Mouse (Mus musculus): Measurements from ENCODE around the gene Pkn2. TPM values are rescaled to one million over a fixed set of nuclear protein-coding genes. Genes with fewer than 3 reads are reported as not detected.

The Pkn2 gene
- polyA plus RNA-seq, 1 experiment from 2014 or later: 14.3 TPM

- no peak overlapping the region for H3K4me3 ChIP-seq (ENCODE audit: inconsistent target)
- no peak overlapping the region for H3K27ac ChIP-seq
- no peaks in the 10 kb centered on the region for H3K79me2 ChIP-seq (ENCODE audit: inconsistent target)
- 96% methylated on average over 2 of the region's 2 CpGs for WGBS (ENCODE audit: missing documents)
- H3K36me3 ChIP-seq (ENCODE audit: inconsistent target): peaks cover 41% of the 10 kb centered on the region
Measured at GRCm38 (mm10) chr3:142786423-142787072, 95.3 kb downstream of the Pkn2 start.

- Histone ChIP-seq H3K27ac (no peak overlapping the region), H3K4me3 (ENCODE audit: inconsistent target) (no peak overlapping the region), H3K79me2 (ENCODE audit: inconsistent target) (peaks cover 56% of the 10 kb centered on the region), H3K36me3 (ENCODE audit: inconsistent target) (peaks cover 92% of the 10 kb centered on the region)
- WGBS (ENCODE audit: missing documents): 85% methylated on average over 3 of the region's 3 CpGs
Measured at GRCm38 (mm10) chr3:142777227-142777626, 104.6 kb downstream of the Pkn2 start.

- no peak overlapping the region for H3K27ac ChIP-seq
- H3K79me2 ChIP-seq (ENCODE audit: inconsistent target): peaks cover 92% of the 10 kb centered on the region
- 90% methylated on average over 4 of the region's 4 CpGs for WGBS (ENCODE audit: missing documents)
- H3K4me3 ChIP-seq (ENCODE audit: inconsistent target): no peak overlapping the region
- peaks cover 70% of the 10 kb centered on the region; the same call in 1 of the 2 replicates for H3K36me3 ChIP-seq (ENCODE audit: inconsistent target)
Measured at GRCm38 (mm10) chr3:142773538-142774191, 108.1 kb downstream of the Pkn2 start.

GRCm38 (mm10) chr3:142770518-142770917, 111.3 kb downstream of the Pkn2 start:
- H3K79me2 ChIP-seq (ENCODE audit: inconsistent target): peaks cover 100% of the 10 kb centered on the region
- no peak overlapping the region for H3K27ac ChIP-seq
- H3K36me3 ChIP-seq (ENCODE audit: inconsistent target): peaks cover 44% of the 10 kb centered on the region; the same call in 1 of the 2 replicates
- no peak overlapping the region for H3K4me3 ChIP-seq (ENCODE audit: inconsistent target)
- WGBS (ENCODE audit: missing documents): 45% methylated on average over 1 of the region's 1 CpGs

GRCm38 (mm10) chr3:142768498-142768897, 113.3 kb downstream of the Pkn2 start:
- Histone ChIP-seq H3K36me3 (ENCODE audit: inconsistent target) (peaks cover 25% of the 10 kb centered on the region; the same call in 1 of the 2 replicates), H3K4me3 (ENCODE audit: inconsistent target) (no peak overlapping the region), H3K27ac (no peak overlapping the region), H3K79me2 (ENCODE audit: inconsistent target) (peaks cover 83% of the 10 kb centered on the region)
- WGBS (ENCODE audit: missing documents): 82% methylated on average over 6 of the region's 6 CpGs

- peak overlapping the region; percentile 98 for H3K4me3 ChIP-seq (ENCODE audit: inconsistent target)
- H3K36me3 ChIP-seq (ENCODE audit: inconsistent target): no peaks in the 10 kb centered on the region
- 6% methylated on average over 10 of the region's 10 CpGs for WGBS (ENCODE audit: missing documents)
- peaks cover 56% of the 10 kb centered on the region for H3K79me2 ChIP-seq (ENCODE audit: inconsistent target)
- H3K27ac ChIP-seq: peak overlapping the region; percentile 72
Measured at GRCm38 (mm10) chr3:142765778-142766165, 116.0 kb downstream of the Pkn2 start.

- Histone ChIP-seq H3K4me3 (ENCODE audit: inconsistent target) (peak within 1 kb of the TSS; percentile 98), H3K79me2 (ENCODE audit: inconsistent target) (peaks cover 50% of the 10 kb centered on the region), H3K27ac (peak within 1 kb of the TSS; percentile 72), H3K36me3 (ENCODE audit: inconsistent target) (no peaks in the 10 kb centered on the region)
- under 1% methylated on average over 57 of the region's 64 CpGs for WGBS (ENCODE audit: missing documents)
Measured at GRCm38 (mm10) chr3:142764995-142765777, 116.6 kb downstream of the Pkn2 start, which contains the start of gene Gtf2b. TSS of gene Gtf2b (plus strand) at chr3:142765045.

- no peak overlapping the region for H3K4me3 ChIP-seq (ENCODE audit: inconsistent target)
- no peak overlapping the region for H3K27ac ChIP-seq
- H3K36me3 ChIP-seq (ENCODE audit: inconsistent target): no peaks in the 10 kb centered on the region
- WGBS (ENCODE audit: missing documents): 88% methylated on average over 6 of the region's 6 CpGs
- H3K79me2 ChIP-seq (ENCODE audit: inconsistent target): peaks cover 2% of the 10 kb centered on the region
Measured at GRCm38 (mm10) chr3:142760356-142760755, 121.4 kb downstream of the Pkn2 start.

- Histone ChIP-seq H3K36me3 (ENCODE audit: inconsistent target) (no peaks in the 10 kb centered on the region), H3K4me3 (ENCODE audit: inconsistent target) (no peak overlapping the region)
Measured at GRCm38 (mm10) chr3:142758593-142758992, 123.2 kb downstream of the Pkn2 start.

GRCm38 (mm10) chr3:142757841-142758240, 124.0 kb downstream of the Pkn2 start:
- Histone ChIP-seq H3K4me3 (ENCODE audit: inconsistent target) (no peak overlapping the region), H3K27ac (no peak overlapping the region), H3K36me3 (ENCODE audit: inconsistent target) (no peaks in the 10 kb centered on the region), H3K79me2 (ENCODE audit: inconsistent target) (no peaks in the 10 kb centered on the region)
- WGBS (ENCODE audit: missing documents): 86% methylated on average over 12 of the region's 12 CpGs

More at GRCm38 (mm10) chr3:142758593-142758992, 123.2 kb downstream of the Pkn2 start:
- 95% methylated on average over 7 of the region's 7 CpGs for WGBS (ENCODE audit: missing documents)
- no peak overlapping the region for H3K27ac ChIP-seq
- no peaks in the 10 kb centered on the region for H3K79me2 ChIP-seq (ENCODE audit: inconsistent target)

- WGBS (ENCODE audit: missing documents): 93% methylated on average over 17 of the region's 18 CpGs
- H3K27ac ChIP-seq: no peak overlapping the region
Measured at GRCm38 (mm10) chr3:142755132-142755867, 126.5 kb downstream of the Pkn2 start.

GRCm38 (mm10) chr3:142749131-142749530, 132.7 kb downstream of the Pkn2 start:
- 94% methylated on average over 14 of the region's 16 CpGs for WGBS (ENCODE audit: missing documents)
- Histone ChIP-seq H3K36me3 (ENCODE audit: inconsistent target) (no peaks in the 10 kb centered on the region), H3K4me3 (ENCODE audit: inconsistent target) (no peak overlapping the region), H3K79me2 (ENCODE audit: inconsistent target) (no peaks in the 10 kb centered on the region), H3K27ac (no peak overlapping the region)

More at GRCm38 (mm10) chr3:142755132-142755867, 126.5 kb downstream of the Pkn2 start:
- Histone ChIP-seq H3K36me3 (ENCODE audit: inconsistent target) (no peaks in the 10 kb centered on the region), H3K4me3 (ENCODE audit: inconsistent target) (no peak overlapping the region), H3K79me2 (ENCODE audit: inconsistent target) (no peaks in the 10 kb centered on the region)

- WGBS (ENCODE audit: missing documents): 96% methylated on average over 7 of the region's 7 CpGs
- H3K4me3 ChIP-seq (ENCODE audit: inconsistent target): no peak overlapping the region
- no peak overlapping the region for H3K27ac ChIP-seq
- H3K79me2 ChIP-seq (ENCODE audit: inconsistent target): no peaks in the 10 kb centered on the region
- H3K36me3 ChIP-seq (ENCODE audit: inconsistent target): no peaks in the 10 kb centered on the region
Measured at GRCm38 (mm10) chr3:142747673-142748072, 134.1 kb downstream of the Pkn2 start.

- 89% methylated on average over 2 of the region's 2 CpGs for whole genome bisulfite sequencing (ENCODE audit: missing documents)
- Histone ChIP-seq H3K79me2 (ENCODE audit: inconsistent target) (no peaks in the 10 kb centered on the region), H3K36me3 (ENCODE audit: inconsistent target) (no peaks in the 10 kb centered on the region), H3K4me3 (ENCODE audit: inconsistent target) (no peak overlapping the region), H3K27ac (no peak overlapping the region)
Measured at GRCm38 (mm10) chr3:142745076-142745475, 136.7 kb downstream of the Pkn2 start.
